In the genomic region with DNA sequence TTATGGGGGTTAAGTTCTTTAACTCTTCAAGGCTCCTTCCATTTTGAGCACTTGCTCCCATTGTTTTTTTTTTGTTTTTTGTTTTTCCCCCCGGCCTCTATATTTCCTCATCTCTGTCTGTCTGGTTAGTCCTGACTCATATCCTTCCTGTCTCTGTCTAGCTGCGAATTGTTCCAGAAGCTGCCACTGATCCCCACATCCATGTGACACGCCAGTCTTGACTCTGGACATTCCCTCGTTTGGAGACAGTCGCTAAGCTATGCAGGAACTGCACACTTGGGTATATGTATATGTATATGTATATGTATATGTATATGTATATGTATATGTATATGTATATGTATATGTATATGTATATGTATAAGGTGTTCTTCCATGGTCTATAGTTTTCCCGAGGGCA, we compare ENCODE assay signal across 22 mouse cellular contexts.
DNase-seq lines count a peak whose midpoint lies in the region; ATAC-seq and TF ChIP-seq lines count a peak whose summit lies in the region.
"Had no signal": no experiment of that assay in that cellular context is flagged by ENCODE, and none has a peak within 500 bp of the region (broad histone marks: within the 10 kb centered on the region; RNA-seq: fewer than 3 reads in every experiment).

No protein-coding gene starts in this region.

- H3K9me3 ChIP-seq in heart, embryonic 15.5 days (replicated peaks): no peaks in the 10 kb centered on the region
- H3K9me3 ChIP-seq: embryonic facial prominence, embryonic 10.5 days; embryonic facial prominence, embryonic 12.5 days; forebrain, embryonic 13.5 days; forebrain, embryonic 15.5 days had no signal

- H3K4me2 ChIP-seq in heart, embryonic 15.5 days: no peak overlapping the region
- H3K4me2 ChIP-seq: embryonic facial prominence, embryonic 12.5 days; forebrain, embryonic 13.5 days; forebrain, embryonic 15.5 days had no signal

- no peak for TF ChIP-seq CTCF in C2C12 (IDR thresholded peaks at IDR 0.05; ENCODE audit: control insufficient read depth, insufficient read depth, insufficient read length)

- no peaks in the 10 kb centered on the region for H3K79me3 ChIP-seq in C2C12 (ENCODE audit: low read depth)

- DNase-seq in heart, adult 11 months: peak; percentile 74
- no peak for DNase-seq in heart, adult 18-20 months
- DNase-seq in heart, postnatal 4 days: no peak
- DNase-seq in 3T3-L1 (ENCODE audit: low read depth, low spot score): peak; percentile 33
- no peak for DNase-seq in cerebellum, adult 11-12 months
- DNase-seq in frontal cortex, postnatal 14 days (ENCODE audit: low spot score in 2 of 2): no peak
- DNase-seq: adrenal gland, adult 2 months; adrenal gland, postnatal 10 days; adrenal gland, postnatal 25 days; B cell, adult 2 months; cerebellum, adult 11 months; cerebellum, adult 2 months; cerebellum, adult 9-10 months; cerebellum, postnatal 10 days; cerebellum, postnatal 25 days; forebrain, postnatal 0 days had no signal

- H3K27me3 ChIP-seq in heart, embryonic 15.5 days: no peaks in the 10 kb centered on the region
- H3K27me3 ChIP-seq in C2C12 (ENCODE audit: control insufficient read depth, insufficient read depth, insufficient read length): no peaks in the 10 kb centered on the region
- H3K27me3 ChIP-seq: embryonic facial prominence, embryonic 12.5 days; forebrain, embryonic 13.5 days; forebrain, embryonic 15.5 days had no signal

- no peak overlapping the region for H3K9ac ChIP-seq in heart, embryonic 15.5 days
- H3K9ac ChIP-seq: embryonic facial prominence, embryonic 12.5 days; forebrain, embryonic 13.5 days; forebrain, embryonic 15.5 days; forebrain, postnatal 0 days had no signal

- no peaks in the 10 kb centered on the region; the same call in 1 of the 2 replicates for H3K4me1 ChIP-seq in heart, embryonic 15.5 days (replicated peaks)
- H3K4me1 ChIP-seq: embryonic facial prominence, embryonic 10.5 days; embryonic facial prominence, embryonic 12.5 days; forebrain, embryonic 13.5 days; forebrain, embryonic 15.5 days had no signal

- H3ac ChIP-seq in C2C12 (ENCODE audit: control insufficient read depth, insufficient read length, low read depth): no peak overlapping the region

- H3K36me3 ChIP-seq in heart, embryonic 15.5 days: no peaks in the 10 kb centered on the region
- H3K36me3 ChIP-seq in C2C12 (ENCODE audit: control insufficient read depth, insufficient read depth): no peaks in the 10 kb centered on the region
- H3K36me3 ChIP-seq: embryonic facial prominence, embryonic 10.5 days; embryonic facial prominence, embryonic 12.5 days; forebrain, embryonic 15.5 days had no signal

- ATAC-seq in heart, embryonic 15.5 days (replicated peaks; ENCODE audit: insufficient number of reproducible peaks, insufficient read depth, low FRiP score, low read depth): 0 out of 2 replicates have a peak, but pooled peaks have one; percentile 47
- ATAC-seq: forebrain, embryonic 13.5 days; forebrain, embryonic 15.5 days; forebrain, postnatal 0 days had no signal

- WGBS in heart, embryonic 15.5 days: 73% methylated on average over 6 of the region's 6 CpGs

- no peaks in the 10 kb centered on the region for H3K79me2 ChIP-seq in C2C12 (ENCODE audit: control insufficient read depth, insufficient read depth)

- H3K27ac ChIP-seq in heart, embryonic 15.5 days: no peak overlapping the region
- H3K27ac ChIP-seq: embryonic facial prominence, embryonic 10.5 days; embryonic facial prominence, embryonic 12.5 days; forebrain, embryonic 13.5 days; forebrain, embryonic 15.5 days had no signal

- H3K4me3 ChIP-seq in heart, embryonic 15.5 days: no peak overlapping the region
- no peak overlapping the region for H3K4me3 ChIP-seq in C2C12 (ENCODE audit: insufficient read depth, poor library complexity, severe bottlenecking)
- H3K4me3 ChIP-seq: embryonic facial prominence, embryonic 10.5 days; embryonic facial prominence, embryonic 12.5 days; forebrain, embryonic 13.5 days; forebrain, embryonic 15.5 days had no signal

TF ChIP-seq in C2C12, 6 proteins besides CTCF, POLR2A, EP300 and RAD21:
- TF ChIP-seq MAX (IDR thresholded peaks at IDR 0.05) (no peak), FOSL1 (IDR thresholded peaks at IDR 0.05; ENCODE audit: insufficient read depth, low read length, poor library complexity, severe bottlenecking) (no peak), USF1 (IDR thresholded peaks at IDR 0.05; ENCODE audit: low read depth) (no peak), MYOG (IDR thresholded peaks at IDR 0.05; ENCODE audit: control insufficient read depth, extremely low read depth, insufficient read length) (no peak), MYOD1 (IDR thresholded peaks at IDR 0.05; ENCODE audit: control insufficient read depth, insufficient read length, low read depth) (no peak), CEBPB (IDR thresholded peaks at IDR 0.05; ENCODE audit: low read depth) (peak; percentile 11)

Comparison
In these comparisons a context has a peak if more than half of its experiments do, and no peak if none do; other contexts are left out.
1. DNase-seq: peak in heart, adult 11 months (single experiment) and 3T3-L1 (single experiment); none in heart, adult 18-20 months (0 of 2), heart, postnatal 4 days (single experiment), cerebellum, adult 11-12 months (single experiment) and frontal cortex, postnatal 14 days (0 of 2).